ENCODE assay signal across 19 mouse cellular contexts in genomic region chr16:6212916-6213315, GRCm38 (mm10).
A peak's percentile ranks its signal among the peaks of the same experiment; 100 is the strongest.
DNase-seq lines count a peak whose midpoint lies in the region; ATAC-seq and TF ChIP-seq lines count a peak whose summit lies in the region.
"Had no signal": no experiment of that assay in that cellular context is flagged by ENCODE, and none has a peak within 500 bp of the region (broad histone marks: within the 10 kb centered on the region; RNA-seq: fewer than 3 reads in every experiment).

No protein-coding gene starts in this region.

- no peak overlapping the region for H3K4me3 ChIP-seq in lung, embryonic 14.5 days (ENCODE audit: low read depth, low read length)
- H3K4me3 ChIP-seq in hindbrain, embryonic 11.5 days (ENCODE audit: low read depth, low read length) = no peak overlapping the region
- no peak overlapping the region for H3K4me3 ChIP-seq in midbrain, embryonic 13.5 days (replicated peaks)
- H3K4me3 ChIP-seq: heart, adult 2 months; liver, embryonic 13.5 days; neural tube, embryonic 12.5 days had no signal

- no peak for ATAC-seq in lung, embryonic 14.5 days (ENCODE audit: insufficient read depth)
- ATAC-seq in hindbrain, embryonic 11.5 days (ENCODE audit: low FRiP score) = no peak
- ATAC-seq in midbrain, embryonic 13.5 days = 0 out of 2 replicates have a peak, but pooled peaks have one; percentile 37
- ATAC-seq in megakaryocyte-erythroid progenitor cell, adult 5-6 weeks (replicated peaks; ENCODE audit: low FRiP score, low TSS enrichment, poor library complexity, severe bottlenecking) = no peak
- ATAC-seq: activated CD4-positive, CD25-positive, alpha-beta regulatory T cell, adult 4 months had no signal

- peak; percentile 13 for DNase-seq in lung, embryonic 14.5 days
- DNase-seq in lung, postnatal 36 days = no peak
- peak; percentile 6 for DNase-seq in hindbrain, embryonic 11.5 days (ENCODE audit: low spot score)
- DNase-seq in retina, postnatal 1 day = peak; percentile 17
- DNase-seq in thymus, postnatal 14 days = no peak
- DNase-seq in cerebellum, adult 11-12 months = no peak
- DNase-seq: cerebellum, postnatal 25 days; heart, adult 2 months; heart, postnatal 14 days; kidney, adult 11 months; kidney, postnatal 36 days; liver, embryonic 13.5 days; right cerebral cortex, postnatal 14 days; thymus, postnatal 36 days had no signal

- no peaks in the 10 kb centered on the region for H3K4me1 ChIP-seq in lung, embryonic 14.5 days (ENCODE audit: insufficient read depth)
- H3K4me1 ChIP-seq in hindbrain, embryonic 11.5 days (replicated peaks; ENCODE audit: control insufficient read depth, insufficient read depth, low read length) = no peaks in the 10 kb centered on the region
- H3K4me1 ChIP-seq in midbrain, embryonic 13.5 days (replicated peaks) = peaks cover 14% of the 10 kb centered on the region
- H3K4me1 ChIP-seq: liver, embryonic 13.5 days; neural tube, embryonic 12.5 days had no signal

- no peak overlapping the region for H3K4me2 ChIP-seq in lung, embryonic 14.5 days
- H3K4me2 ChIP-seq in hindbrain, embryonic 11.5 days (replicated peaks; ENCODE audit: low read depth, low read length) = no peak overlapping the region
- H3K4me2 ChIP-seq in midbrain, embryonic 13.5 days (replicated peaks) = no peak overlapping the region
- H3K4me2 ChIP-seq: liver, embryonic 13.5 days; neural tube, embryonic 12.5 days had no signal

- no peaks in the 10 kb centered on the region for H3K27me3 ChIP-seq in lung, embryonic 14.5 days (ENCODE audit: insufficient read depth, low read length)
- H3K27me3 ChIP-seq in hindbrain, embryonic 11.5 days (ENCODE audit: control insufficient read depth, insufficient read depth, low read length) = no peaks in the 10 kb centered on the region
- no peaks in the 10 kb centered on the region for H3K27me3 ChIP-seq in midbrain, embryonic 13.5 days
- H3K27me3 ChIP-seq: liver, embryonic 13.5 days; neural tube, embryonic 12.5 days had no signal

- no peak overlapping the region for H3K27ac ChIP-seq in lung, embryonic 14.5 days (ENCODE audit: low read depth)
- H3K27ac ChIP-seq in hindbrain, embryonic 11.5 days (ENCODE audit: low read depth, low read length) = peak overlapping the region; percentile 36; the same call in 1 of the 2 replicates
- H3K27ac ChIP-seq in midbrain, embryonic 13.5 days = peak overlapping the region; percentile 60
- H3K27ac ChIP-seq: heart, adult 2 months; liver, embryonic 13.5 days; macrophage; neural tube, embryonic 12.5 days had no signal

- no peak overlapping the region for H3K9ac ChIP-seq in lung, embryonic 14.5 days
- H3K9ac ChIP-seq in hindbrain, embryonic 11.5 days (ENCODE audit: low read depth, low read length) = no peak overlapping the region
- H3K9ac ChIP-seq in midbrain, embryonic 13.5 days (replicated peaks) = no peak overlapping the region
- H3K9ac ChIP-seq: liver, embryonic 13.5 days; neural tube, embryonic 12.5 days had no signal

- no peak for TF ChIP-seq CTCF in lung, embryonic 14.5 days (IDR thresholded peaks at IDR 0.05; ENCODE audit: low read depth)

- WGBS in lung, embryonic 14.5 days = 25% methylated on average over 3 of the region's 3 CpGs
- 33% methylated on average over 3 of the region's 3 CpGs for WGBS in hindbrain, embryonic 11.5 days
- 21% methylated on average over 3 of the region's 3 CpGs for WGBS in midbrain, embryonic 13.5 days

- H3K36me3 ChIP-seq in lung, embryonic 14.5 days (ENCODE audit: insufficient read depth) = no peaks in the 10 kb centered on the region
- no peaks in the 10 kb centered on the region for H3K36me3 ChIP-seq in hindbrain, embryonic 11.5 days (ENCODE audit: control insufficient read depth, insufficient read depth, low read length)
- no peaks in the 10 kb centered on the region for H3K36me3 ChIP-seq in midbrain, embryonic 13.5 days
- H3K36me3 ChIP-seq: liver, embryonic 13.5 days; neural tube, embryonic 12.5 days had no signal

- no peaks in the 10 kb centered on the region for H3K9me3 ChIP-seq in lung, embryonic 14.5 days (ENCODE audit: low read depth, low read length)
- no peaks in the 10 kb centered on the region for H3K9me3 ChIP-seq in hindbrain, embryonic 11.5 days (ENCODE audit: control insufficient read depth, low read length)
- H3K9me3 ChIP-seq in midbrain, embryonic 13.5 days = no peaks in the 10 kb centered on the region
- H3K9me3 ChIP-seq: liver, embryonic 13.5 days; neural tube, embryonic 12.5 days had no signal

Comparison
In these comparisons a context has a peak if more than half of its experiments do, and no peak if none do; other contexts are left out.
1. DNase-seq: peak in lung, embryonic 14.5 days (single experiment), hindbrain, embryonic 11.5 days (single experiment) and retina, postnatal 1 day (single experiment); none in lung, postnatal 36 days (single experiment), thymus, postnatal 14 days (single experiment) and cerebellum, adult 11-12 months (single experiment).